Mouse (Mus musculus) hindbrain, postnatal 0 days (tissue): ENCODE results near the gene Zfp2. TPM values are rescaled to one million over a fixed set of nuclear protein-coding genes. Genes with fewer than 3 reads are reported as not detected.

Experiments
- ATAC-seq: fragments of 200-750 bp; cut with Nextera tagmentation; 2 replicates; pipeline ENCODE4 v1.8.0; 2017; ENCODE audit warnings: mild to moderate bottlenecking, moderate TSS enrichment, moderate library complexity
- DNase-seq: peaks from one replicate; pipeline ENCODE4 v3.0.0-alpha.2; 2015; ENCODE audit warnings: low spot score
- H3K27ac ChIP-seq: fragments of 300-500 bp; sonication (generic); 2 replicates; pipeline ENCODE4 v1.5.1; 2014; ENCODE audit warnings: mild to moderate bottlenecking
- H3K27me3 ChIP-seq: fragments of 300-500 bp; sonication (generic); 2 replicates; pipeline ENCODE4 v1.6.1; 2014; ENCODE audit warnings: low read length, mixed read lengths; ENCODE audit not compliant: insufficient read depth
- H3K36me3 ChIP-seq: fragments of 300-500 bp; sonication (generic); 2 replicates; pipeline ENCODE4 v1.6.1; 2014; ENCODE audit warnings: low read length, mixed read lengths; ENCODE audit not compliant: insufficient read depth
- H3K4me1 ChIP-seq: fragments of 300-500 bp; sonication (generic); 2 replicates; pipeline ENCODE4 v1.6.1; 2014; ENCODE audit warnings: antibody characterized with exemption, low read length, mixed read lengths; ENCODE audit not compliant: insufficient read depth
- H3K4me2 ChIP-seq: fragments of 300-500 bp; sonication (generic); 2 replicates; pipeline ENCODE4 v1.6.1; 2014; ENCODE audit warnings: low read depth, mild to moderate bottlenecking, low read length, moderate library complexity, mixed read lengths
- H3K4me3 ChIP-seq: fragments of 300-500 bp; sonication (generic); 2 replicates; pipeline ENCODE4 v1.5.1; 2014; ENCODE audit warnings: low read length
- H3K9ac ChIP-seq: fragments of 300-500 bp; sonication (generic); replicated peaks from 2 replicates; pipeline ENCODE4 v1.6.1; 2014; ENCODE audit warnings: mild to moderate bottlenecking, low read length, moderate library complexity, mixed read lengths
- H3K9me3 ChIP-seq: fragments of 300-500 bp; sonication (generic); 2 replicates; pipeline ENCODE4 v1.6.1; 2016; ENCODE audit warnings: low read length, mixed read lengths
- CTCF ChIP-seq: IDR thresholded peaks from 2 replicates; pipeline ENCODE4 v1.5.1; 2016; ENCODE audit warnings: antibody characterized with exemption, control low read depth, low read depth
- WGBS: fragments of 180-500 bp; shearing (Covaris S2); extraction: QIAGEN DNeasy Blood & Tissue Kit; methylation state at CpG from one replicate; pipeline ENCODE4 v1.1.7; 2014; 5-methylcytosine and 5-hydroxymethylcytosine counted together
- polyA plus RNA-seq: library from polyadenylated mRNA; unstranded; fragments of >200 nt; fragmentation: Nextera tagmentation; extraction: Ambion mirVana; gene quantifications from 2 replicates; pipeline ENCODE4 v1.2.1, GENCODE M21; 2015
- total RNA-seq: library from RNA; depleted of rRNA; stranded (reverse); fragments of >200 nt; gene quantifications from 2 replicates; pipeline ENCODE4 v1.2.3, GENCODE M21; 2014; rRNA removed

The Zfp2 gene
- total and polyA plus RNA-seq, 2 experiments from 2014 or later = 24.3 to 29.2 TPM

- Histone ChIP-seq H3K36me3 (peaks cover 18% of the 10 kb centered on the region), H3K9me3 (0 out of 2 replicates have a peak, but pooled peaks cover 2% of the 10 kb centered on the region), H3K4me1 (peaks cover 6% of the 10 kb centered on the region; the same call in 1 of the 2 replicates), H3K27ac (no peak overlapping the region), H3K27me3 (no peaks in the 10 kb centered on the region), H3K4me2 (peak overlapping the region; percentile 80), H3K4me3 (peak overlapping the region; percentile 38), H3K9ac (peak overlapping the region; percentile 45; the same call in 1 of the 2 replicates)
- ATAC-seq (no peak), DNase-seq (no peak)
- 41% methylated on average over 8 of the region's 8 CpGs for WGBS
- no peak for TF ChIP-seq CTCF
Observed at GRCm38 (mm10) chr11:50886231-50886932, 29.6 kb downstream of the Zfp2 start.

- Histone ChIP-seq H3K36me3 (peaks cover 33% of the 10 kb centered on the region), H3K4me3 (no peak overlapping the region), H3K9ac (no peak overlapping the region)
Observed at GRCm38 (mm10) chr11:50883756-50884155, 32.2 kb downstream of the Zfp2 start.

GRCm38 (mm10) chr11:50878641-50879040 lies 37.3 kb downstream of the Zfp2 start:
- no peak for TF ChIP-seq CTCF
- DNase-seq = no peak
- no peaks in the 10 kb centered on the region for H3K4me1 ChIP-seq
- no peak overlapping the region for H3K27ac ChIP-seq
- H3K27me3 ChIP-seq = no peaks in the 10 kb centered on the region
- no peak overlapping the region for H3K4me2 ChIP-seq
- H3K4me3 ChIP-seq = no peak overlapping the region
- no peak for ATAC-seq
- H3K9me3 ChIP-seq = peaks cover 9% of the 10 kb centered on the region; the same call in 1 of the 2 replicates
- no peak overlapping the region for H3K9ac ChIP-seq
- peaks cover 38% of the 10 kb centered on the region for H3K36me3 ChIP-seq
- 96% methylated on average over 3 of the region's 3 CpGs for WGBS

More at GRCm38 (mm10) chr11:50883756-50884155, 32.2 kb downstream of the Zfp2 start:
- peak; percentile 42 for TF ChIP-seq CTCF
- Histone ChIP-seq H3K27ac (no peak overlapping the region), H3K4me2 (no peak overlapping the region), H3K9me3 (0 out of 2 replicates have a peak, but pooled peaks cover 5% of the 10 kb centered on the region), H3K27me3 (no peaks in the 10 kb centered on the region), H3K4me1 (peaks cover 6% of the 10 kb centered on the region; the same call in 1 of the 2 replicates)
- ATAC-seq (no peak), DNase-seq (no peak)
- WGBS = 80% methylated on average over 3 of the region's 3 CpGs

DNA sequence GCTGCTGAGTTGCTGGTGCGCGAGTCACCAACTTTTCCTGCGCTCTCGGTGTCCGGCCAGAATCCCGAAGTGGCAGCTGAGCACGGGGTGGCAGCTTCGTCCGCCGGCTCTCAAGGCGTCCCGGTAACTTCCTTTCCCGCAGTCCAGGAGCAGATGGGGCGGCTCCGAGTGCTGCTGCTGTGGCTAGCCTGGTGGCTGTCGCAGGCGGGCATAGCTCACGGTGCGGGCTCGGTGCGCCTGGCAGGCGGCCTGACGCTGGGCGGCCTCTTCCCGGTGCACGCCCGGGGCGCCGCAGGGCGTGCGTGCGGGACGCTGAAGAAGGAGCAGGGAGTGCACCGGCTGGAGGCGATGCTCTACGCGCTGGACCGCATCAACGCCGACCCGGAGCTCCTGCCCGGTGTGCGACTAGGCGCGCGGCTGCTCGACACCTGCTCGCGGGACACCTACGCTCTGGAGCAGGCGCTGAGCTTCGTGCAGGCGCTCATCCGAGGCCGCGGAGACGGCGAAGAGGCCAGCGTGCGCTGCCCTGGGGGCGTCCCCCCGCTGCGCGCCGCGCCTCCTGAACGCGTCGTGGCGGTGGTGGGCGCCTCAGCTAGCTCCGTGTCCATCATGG lies 64.9 kb downstream of the Zfp2 start:
- ATAC-seq (no peak), DNase-seq (peak; percentile 7)
- Histone ChIP-seq H3K27me3 (peaks cover 40% of the 10 kb centered on the region), H3K4me2 (peak overlapping the region; percentile 93), H3K4me1 (peaks cover 8% of the 10 kb centered on the region), H3K36me3 (no peaks in the 10 kb centered on the region), H3K9ac (0 out of 2 replicates have a peak overlapping the region, but pooled peaks have one; percentile 19), H3K27ac (no peak overlapping the region), H3K9me3 (no peaks in the 10 kb centered on the region), H3K4me3 (peak overlapping the region; percentile 44)
- no peak for TF ChIP-seq CTCF
- WGBS = 1% methylated on average over 71 of the region's 72 CpGs

DNA sequence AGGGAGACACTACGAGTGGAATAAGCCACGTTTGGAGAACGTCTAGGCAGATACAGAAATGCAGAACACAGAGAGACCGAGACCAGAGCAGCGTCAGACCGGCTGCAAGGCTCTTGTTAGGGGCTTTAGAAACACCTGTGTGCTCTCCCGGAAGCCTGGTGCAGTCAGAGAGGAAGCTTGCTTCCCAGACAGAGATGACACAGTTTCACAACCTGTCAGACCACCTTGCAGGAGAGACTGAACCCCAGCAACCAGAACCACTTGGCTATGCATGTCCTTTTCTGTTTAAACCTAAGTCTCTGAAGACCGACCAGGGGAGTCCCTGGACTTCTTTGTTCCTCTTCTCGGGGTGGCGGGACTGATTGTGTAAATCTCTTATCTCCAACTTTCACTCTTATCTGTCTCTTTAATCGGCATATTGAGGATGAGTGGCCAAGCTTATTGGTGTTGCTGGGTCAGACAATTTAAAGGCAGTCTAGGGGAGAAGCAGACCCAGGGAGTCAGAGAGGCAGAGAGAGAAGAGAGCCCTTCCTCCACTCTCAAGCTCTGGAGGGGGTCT lies 65.7 kb downstream of the Zfp2 start, which contains the start of gene Grm6:
Gene Grm6 (plus strand): TSS at position 509 of the 559 bp plus-strand sequence.
- H3K27ac ChIP-seq = no peak within 1 kb of the TSS
- WGBS = 4% methylated on average over 11 of the region's 11 CpGs
- H3K4me3 ChIP-seq = peak within 1 kb of the TSS; percentile 44
- H3K27me3 ChIP-seq = peaks cover 40% of the 10 kb centered on the region
- no peaks in the 10 kb centered on the region for H3K36me3 ChIP-seq
- DNase-seq = no peak
- no peak for TF ChIP-seq CTCF
- peaks cover 8% of the 10 kb centered on the region for H3K4me1 ChIP-seq
- H3K9me3 ChIP-seq = no peaks in the 10 kb centered on the region
- ATAC-seq = no peak
- H3K4me2 ChIP-seq = peak within 1 kb of the TSS; percentile 93
- H3K9ac ChIP-seq = 0 out of 2 replicates have a peak within 1 kb of the TSS, but pooled peaks have one; percentile 19

GRCm38 (mm10) chr11:50849310-50849709 lies 66.7 kb downstream of the Zfp2 start:
- 14% methylated on average over 10 of the region's 10 CpGs for WGBS
- TF ChIP-seq CTCF = no peak
- ATAC-seq (no peak), DNase-seq (no peak)
- H3K27me3 ChIP-seq = peaks cover 40% of the 10 kb centered on the region
- H3K9ac ChIP-seq = no peak overlapping the region
- H3K27ac ChIP-seq = no peak overlapping the region
- no peak overlapping the region for H3K4me3 ChIP-seq
- H3K4me1 ChIP-seq = peaks cover 8% of the 10 kb centered on the region
- no peak overlapping the region for H3K4me2 ChIP-seq
- H3K9me3 ChIP-seq = no peaks in the 10 kb centered on the region
- no peaks in the 10 kb centered on the region for H3K36me3 ChIP-seq

Other genes with a start within 250 kb of the Zfp2 start
- gene Zfp354c, start 88.4 kb downstream of the Zfp2 start, total RNA-seq = 34.5 and 40.8 TPM in 2 replicates
- gene Zfp354c, start 88.4 kb downstream of the Zfp2 start, polyA plus RNA-seq = 32.0 and 37.1 TPM in 2 replicates
- 2.4 and 3.2 TPM in 2 replicates for gene Zfp879, start 74.6 kb downstream of the Zfp2 start, total RNA-seq
- 0.85 and 1.1 TPM in 2 replicates for gene Zfp879, start 74.6 kb downstream of the Zfp2 start, polyA plus RNA-seq
- not detected in 2 replicates for gene Grm6, start 65.5 kb downstream of the Zfp2 start, total RNA-seq
- not detected in 2 replicates for gene Grm6, start 65.5 kb downstream of the Zfp2 start, polyA plus RNA-seq
- gene Zfp454, start 28.5 kb downstream of the Zfp2 start, total RNA-seq = 3.5 and 4.0 TPM in 2 replicates
- gene Zfp454, start 28.5 kb downstream of the Zfp2 start, polyA plus RNA-seq = 6.2 and 7.3 TPM in 2 replicates
- 0.52 and 1.1 TPM in 2 replicates for gene Zfp354b, start 15.5 kb upstream of the Zfp2 start, total RNA-seq
- gene Zfp354b, start 15.5 kb upstream of the Zfp2 start, polyA plus RNA-seq = 2.3 and 2.8 TPM in 2 replicates
- gene 4933414I15Rik, start 27.6 kb upstream of the Zfp2 start, total RNA-seq = not detected in 2 replicates
- not detected in 2 replicates for gene 4933414I15Rik, start 27.6 kb upstream of the Zfp2 start, polyA plus RNA-seq
- not detected in 2 replicates for gene Prop1, start 37.6 kb upstream of the Zfp2 start, total RNA-seq
- not detected in 2 replicates for gene Prop1, start 37.6 kb upstream of the Zfp2 start, polyA plus RNA-seq
- gene Olfr1378, start 50.4 kb upstream of the Zfp2 start, total RNA-seq = not detected in 2 replicates
- not detected in 2 replicates for gene Olfr1378, start 50.4 kb upstream of the Zfp2 start, polyA plus RNA-seq
- not detected in 2 replicates for gene Olfr1377, start 65.8 kb upstream of the Zfp2 start, total RNA-seq
- gene Olfr1377, start 65.8 kb upstream of the Zfp2 start, polyA plus RNA-seq = not detected in 2 replicates
- not detected in 2 replicates for gene Olfr51, start 87.4 kb upstream of the Zfp2 start, total RNA-seq
- not detected in 2 replicates for gene Olfr51, start 87.4 kb upstream of the Zfp2 start, polyA plus RNA-seq
- not detected in 2 replicates for gene Olfr54, start 98.1 kb upstream of the Zfp2 start, total RNA-seq
- gene Olfr54, start 98.1 kb upstream of the Zfp2 start, polyA plus RNA-seq = not detected in 2 replicates
- not detected in 2 replicates for gene Olfr1375, start 131.9 kb upstream of the Zfp2 start, total RNA-seq
- not detected in 2 replicates for gene Olfr1375, start 131.9 kb upstream of the Zfp2 start, polyA plus RNA-seq
- gene Zfp354a, start 143.1 kb upstream of the Zfp2 start, total RNA-seq = 5.4 and 6.2 TPM in 2 replicates
- gene Zfp354a, start 143.1 kb upstream of the Zfp2 start, polyA plus RNA-seq = 7.5 and 9.5 TPM in 2 replicates